ENCODE assay signal across 8 mouse cellular contexts in genomic region chr2:49451637-49452211, GRCm38 (mm10). TPM values are rescaled to one million over a fixed set of nuclear protein-coding genes. Genes with fewer than 3 reads are reported as not detected.
DNase-seq lines count a peak whose midpoint lies in the region; ATAC-seq and TF ChIP-seq lines count a peak whose summit lies in the region.

No protein-coding gene starts in this region.

- under 1% methylated on average over 50 of the region's 64 CpGs for WGBS in heart, embryonic 11.5 days (ENCODE audit: insufficient replicate concordance)
- under 1% methylated on average over 36 of the region's 64 CpGs for WGBS in kidney, embryonic 16.5 days
- 2% methylated on average over 55 of the region's 64 CpGs for WGBS in liver, adult 2 months
- WGBS in stomach, embryonic 15.5 days: under 1% methylated on average over 48 of the region's 64 CpGs

- no peaks in the 10 kb centered on the region for H3K9me3 ChIP-seq in erythroblast, embryonic 14.5 days (ENCODE audit: control insufficient read depth, low read length)
- no peaks in the 10 kb centered on the region for H3K9me3 ChIP-seq in heart, embryonic 11.5 days (replicated peaks; ENCODE audit: control insufficient read depth, low read length)
- H3K9me3 ChIP-seq in kidney, embryonic 16.5 days (ENCODE audit: low read length): no peaks in the 10 kb centered on the region
- no peaks in the 10 kb centered on the region for H3K9me3 ChIP-seq in stomach, embryonic 15.5 days

- TF ChIP-seq CTCF in brain, embryonic 14.5 days (IDR thresholded peaks at IDR 0.05; ENCODE audit: borderline replicate concordance, extremely low read depth, insufficient read depth, insufficient read length): no peak
- TF ChIP-seq CTCF in liver, adult 2 months (IDR thresholded peaks at IDR 0.05; ENCODE audit: low read depth, low read length): 0 out of 2 replicates have a peak, but pooled peaks have one; percentile 18

- TF ChIP-seq POLR2A in brain, embryonic 14.5 days (IDR thresholded peaks at IDR 0.05; ENCODE audit: borderline replicate concordance, extremely low read depth, insufficient read depth, insufficient read length, poor library complexity, severe bottlenecking): peak; percentile 32; the same call in 1 of the 2 replicates
- TF ChIP-seq POLR2A in liver, adult 2 months (IDR thresholded peaks at IDR 0.05; ENCODE audit: extremely low read depth, insufficient read depth, low read length): no peak
- no peak for TF ChIP-seq POLR2A in myocyte (IDR thresholded peaks at IDR 0.05; ENCODE audit: insufficient read length, low read depth)

- DNase-seq in CD4-positive helper T cell, adult 2 months (ENCODE audit: low read depth, low spot score): peak; percentile 96
- peak; percentile 98 for DNase-seq in brain, embryonic 14.5 days (ENCODE audit: low read depth)
- DNase-seq in liver, adult 2 months (ENCODE audit: extremely low read depth, low read depth, low spot score): peak; percentile 73

- peaks cover 22% of the 10 kb centered on the region for H3K4me1 ChIP-seq in erythroblast, embryonic 14.5 days (ENCODE audit: control insufficient read depth)
- H3K4me1 ChIP-seq in heart, embryonic 11.5 days (ENCODE audit: control insufficient read depth, insufficient read depth, low read length): no peaks in the 10 kb centered on the region; the same call in 1 of the 2 replicates
- peaks cover 7% of the 10 kb centered on the region for H3K4me1 ChIP-seq in kidney, embryonic 16.5 days (ENCODE audit: insufficient read depth, low read length)
- H3K4me1 ChIP-seq in liver, adult 2 months (ENCODE audit: control insufficient read depth, insufficient read depth, low read length): peaks cover 5% of the 10 kb centered on the region; the same call in 1 of the 2 replicates
- H3K4me1 ChIP-seq in stomach, embryonic 15.5 days: no peaks in the 10 kb centered on the region

- peak overlapping the region; percentile 97 for H3K4me3 ChIP-seq in erythroblast, embryonic 14.5 days (replicated peaks)
- peak overlapping the region; percentile 94 for H3K4me3 ChIP-seq in heart, embryonic 11.5 days (ENCODE audit: low read depth, low read length)
- H3K4me3 ChIP-seq in kidney, embryonic 16.5 days (ENCODE audit: low read length): peak overlapping the region; percentile 85
- peak overlapping the region; percentile 99 for H3K4me3 ChIP-seq in liver, adult 2 months (ENCODE audit: insufficient read depth, low read depth, low read length)
- peak overlapping the region; percentile 92 for H3K4me3 ChIP-seq in myocyte
- H3K4me3 ChIP-seq in stomach, embryonic 15.5 days (replicated peaks): peak overlapping the region; percentile 85

- peak overlapping the region; percentile 99 for H3K9ac ChIP-seq in heart, embryonic 11.5 days (ENCODE audit: low read depth, low read length)
- peak overlapping the region; percentile 97 for H3K9ac ChIP-seq in kidney, embryonic 16.5 days (replicated peaks; ENCODE audit: low read length)
- H3K9ac ChIP-seq in liver, adult 2 months (ENCODE audit: low read depth, low read length): peak overlapping the region; percentile 99
- peak overlapping the region; percentile 77 for H3K9ac ChIP-seq in stomach, embryonic 15.5 days

- H3ac ChIP-seq in myocyte (ENCODE audit: control insufficient read depth, insufficient read length): peak overlapping the region; percentile 85

- H3K79me2 ChIP-seq in liver, adult 2 months (ENCODE audit: control insufficient read depth, insufficient read depth, low read length): peaks cover 9% of the 10 kb centered on the region; the same call in 1 of the 2 replicates
- peaks cover 47% of the 10 kb centered on the region for H3K79me2 ChIP-seq in myocyte (ENCODE audit: control insufficient read depth, insufficient read depth)

- H3K36me3 ChIP-seq in erythroblast, embryonic 14.5 days (ENCODE audit: control insufficient read depth): no peaks in the 10 kb centered on the region
- H3K36me3 ChIP-seq in heart, embryonic 11.5 days (ENCODE audit: control insufficient read depth, insufficient read depth, low read length): no peaks in the 10 kb centered on the region
- no peaks in the 10 kb centered on the region for H3K36me3 ChIP-seq in kidney, embryonic 16.5 days (ENCODE audit: insufficient read depth, low read length)
- H3K36me3 ChIP-seq in liver, adult 2 months (ENCODE audit: control insufficient read depth, insufficient read depth, low read length): no peaks in the 10 kb centered on the region
- no peaks in the 10 kb centered on the region for H3K36me3 ChIP-seq in myocyte (ENCODE audit: control insufficient read depth, insufficient read depth)
- H3K36me3 ChIP-seq in stomach, embryonic 15.5 days: no peaks in the 10 kb centered on the region

- peaks cover 30% of the 10 kb centered on the region for H3K27me3 ChIP-seq in erythroblast, embryonic 14.5 days (ENCODE audit: control insufficient read depth)
- H3K27me3 ChIP-seq in heart, embryonic 11.5 days (ENCODE audit: control insufficient read depth, insufficient read depth, low read length): no peaks in the 10 kb centered on the region
- no peaks in the 10 kb centered on the region for H3K27me3 ChIP-seq in kidney, embryonic 16.5 days (ENCODE audit: insufficient read depth, low read length)
- no peaks in the 10 kb centered on the region for H3K27me3 ChIP-seq in liver, adult 2 months (ENCODE audit: control insufficient read depth, insufficient read depth, low read length)
- H3K27me3 ChIP-seq in myocyte (ENCODE audit: control insufficient read depth, insufficient read depth, insufficient read length): no peaks in the 10 kb centered on the region
- no peaks in the 10 kb centered on the region for H3K27me3 ChIP-seq in stomach, embryonic 15.5 days (replicated peaks)

- H3K4me2 ChIP-seq in heart, embryonic 11.5 days: peak overlapping the region; percentile 89
- peak overlapping the region; percentile 68; the same call in 1 of the 2 replicates for H3K4me2 ChIP-seq in kidney, embryonic 16.5 days (replicated peaks; ENCODE audit: low read depth, low read length)
- H3K4me2 ChIP-seq in myocyte (ENCODE audit: low read depth): no peak overlapping the region
- H3K4me2 ChIP-seq in stomach, embryonic 15.5 days: peak overlapping the region; percentile 80

- peak; percentile 87 for ATAC-seq in heart, embryonic 11.5 days (replicated peaks; ENCODE audit: insufficient number of reproducible peaks, low FRiP score, low TSS enrichment)
- ATAC-seq in kidney, embryonic 16.5 days (ENCODE audit: low FRiP score, low TSS enrichment): peak; percentile 92
- ATAC-seq in stomach, embryonic 15.5 days (ENCODE audit: insufficient read depth, low FRiP score, low read depth): peak; percentile 87

- peak overlapping the region; percentile 99 for H3K27ac ChIP-seq in heart, embryonic 11.5 days (ENCODE audit: low read depth, low read length)
- H3K27ac ChIP-seq in kidney, embryonic 16.5 days (ENCODE audit: low read length): peak overlapping the region; percentile 100
- peak overlapping the region; percentile 99 for H3K27ac ChIP-seq in liver, adult 2 months (replicated peaks; ENCODE audit: insufficient read depth, low read depth, low read length)
- peak overlapping the region; percentile 98 for H3K27ac ChIP-seq in stomach, embryonic 15.5 days

TF ChIP-seq in myocyte, 11 proteins besides CTCF, POLR2A, EP300 and RAD21:
- TF ChIP-seq USF1 (IDR thresholded peaks at IDR 0.05; ENCODE audit: low read depth) (no peak), MYOG (IDR thresholded peaks at IDR 0.05; ENCODE audit: control insufficient read depth in 1 of 3, insufficient read depth in 1 of 3, insufficient read length in 2 of 3, low read depth in 2 of 3) (peak in 1 of 3 experiments; percentile 11)
TF ChIP-seq in myocyte: peak in this region for 1.

RNA-seq across cellular contexts. Expression of gene Epc2, which starts 0.4 kb away (rescaled TPM):
- polyA plus RNA-seq in brain, embryonic 14.5 days (2012; rRNA removed): 30.2 and 40.0 TPM in 2 replicates
- 0.21 and 0.22 TPM in 2 replicates for polyA plus RNA-seq in erythroblast, embryonic 14.5 days (2012)
- 6.5 and 8.2 TPM in 2 replicates for polyA plus RNA-seq in heart, embryonic 11.5 days (2014; fragmentation: Nextera tagmentation; extraction: Ambion mirVana)
- polyA plus RNA-seq in kidney, embryonic 16.5 days (2015; fragmentation: Nextera tagmentation; extraction: Ambion mirVana): 6.4 and 6.5 TPM in 2 replicates
- total RNA-seq in liver, adult 2 months (2014; rRNA removed): 11.8 and 14.1 TPM in 2 replicates
- polyA plus RNA-seq in liver, adult 2 months (2012; rRNA removed): 2.4 and 2.5 TPM in 2 replicates
- polyA plus RNA-seq in myocyte (2012; fragmentation: generic; extraction: Trizol): 4.5 TPM
- polyA plus RNA-seq in stomach, embryonic 15.5 days (2015; fragmentation: Nextera tagmentation; extraction: Ambion mirVana): 5.3 and 6.3 TPM in 2 replicates

Comparison
In these comparisons a context has a peak if more than half of its experiments do, and no peak if none do; other contexts are left out.
1. Peak in every context shown above with its lines: DNase-seq, ATAC-seq, H3K4me3 ChIP-seq and H3K27ac ChIP-seq.